8 mouse cellular contexts compared by ENCODE assay signal in genomic region chr14:52304644-52305271, GRCm38 (mm10). TPM values are rescaled to one million over a fixed set of nuclear protein-coding genes. Genes with fewer than 3 reads are reported as not detected.
DNase-seq lines count a peak whose midpoint lies in the region; ATAC-seq lines count a peak whose summit lies in the region.

Gene Mettl3 (minus strand): TSS chr14:52305128.

- no peaks in the 10 kb centered on the region for H3K9me3 ChIP-seq in hindbrain, embryonic 15.5 days

- ATAC-seq in hindbrain, embryonic 15.5 days (ENCODE audit: low FRiP score, low read depth), result peak; percentile 95

- under 1% methylated on average over 46 of the region's 46 CpGs for WGBS in hindbrain, embryonic 15.5 days

- DNase-seq in T-cell, adult 2 months (ENCODE audit: low spot score), result peak; percentile 87
- DNase-seq in cerebellum, postnatal 36 days, result peak; percentile 90 to 92
- DNase-seq in frontal cortex, postnatal 36 days (ENCODE audit: low spot score in 2 of 2), result peak; percentile 91 to 95
- DNase-seq in left cerebral cortex, adult 11 months (ENCODE audit: low spot score), result peak; percentile 86
- DNase-seq in lung, postnatal 4 days, result peak; percentile 94
- peak; percentile 91 for DNase-seq in retina, postnatal 7 days (ENCODE audit: low read depth, low spot score)
- peak; percentile 79 for DNase-seq in urinary bladder, adult 2 months (ENCODE audit: low spot score)

- H3K4me2 ChIP-seq in hindbrain, embryonic 15.5 days, result peak within 1 kb of the TSS; percentile 69

- no peaks in the 10 kb centered on the region for H3K27me3 ChIP-seq in hindbrain, embryonic 15.5 days

- peak within 1 kb of the TSS; percentile 94 for H3K27ac ChIP-seq in hindbrain, embryonic 15.5 days (replicated peaks)

- peak within 1 kb of the TSS; percentile 71 for H3K9ac ChIP-seq in hindbrain, embryonic 15.5 days

- peak within 1 kb of the TSS; percentile 79 for H3K4me3 ChIP-seq in hindbrain, embryonic 15.5 days

- H3K4me1 ChIP-seq in hindbrain, embryonic 15.5 days (replicated peaks), result peaks cover 15% of the 10 kb centered on the region

- peaks cover 11% of the 10 kb centered on the region for H3K36me3 ChIP-seq in hindbrain, embryonic 15.5 days

RNA-seq across cellular contexts. Expression of gene Mettl3, which starts in this region (rescaled TPM):
- polyA plus RNA-seq in hindbrain, embryonic 15.5 days (2015; fragmentation: Nextera tagmentation; extraction: Ambion mirVana), result 46.0 and 49.5 TPM in 2 replicates
- polyA plus RNA-seq in urinary bladder, adult 2 months (2012; rRNA removed), result 32.9 and 36.4 TPM in 2 replicates

Comparison
In these comparisons a context has a peak if more than half of its experiments do, and no peak if none do; other contexts are left out.
1. Peak in every context shown above with its lines: DNase-seq, ATAC-seq, H3K4me3 ChIP-seq and H3K27ac ChIP-seq.